Mouse (Mus musculus) ovary, adult 2 months (tissue): ENCODE data around the gene Gypa. TPM values are rescaled to one million over a fixed set of nuclear protein-coding genes. Genes with fewer than 3 reads are reported as not detected.

Source experiments
- polyA plus RNA-seq: library from polyadenylated mRNA; depleted of rRNA; stranded (reverse); fragments of >200 nt; gene quantifications from 2 replicates; pipeline ENCODE4 v1.2.3, GENCODE M21; 2012; rRNA removed

The Gypa gene
- polyA plus RNA-seq, result not detected in 2 replicates

GRCm38 (mm10) chr8:80493523-80494345 is at the start of gene Gypa:
Gypa (plus strand) TSS chr8:80493781.

Other genes with a start within 250 kb of the Gypa start
- gene Frem3, start 117.3 kb downstream of the Gypa start, polyA plus RNA-seq, result 0.10 and 0.11 TPM in 2 replicates
- gene Smarca5, start 245.7 kb downstream of the Gypa start, polyA plus RNA-seq, result 16.4 and 28.0 TPM in 2 replicates